Comparison of ENCODE assay signal across 8 mouse cellular contexts in the genomic region with DNA sequence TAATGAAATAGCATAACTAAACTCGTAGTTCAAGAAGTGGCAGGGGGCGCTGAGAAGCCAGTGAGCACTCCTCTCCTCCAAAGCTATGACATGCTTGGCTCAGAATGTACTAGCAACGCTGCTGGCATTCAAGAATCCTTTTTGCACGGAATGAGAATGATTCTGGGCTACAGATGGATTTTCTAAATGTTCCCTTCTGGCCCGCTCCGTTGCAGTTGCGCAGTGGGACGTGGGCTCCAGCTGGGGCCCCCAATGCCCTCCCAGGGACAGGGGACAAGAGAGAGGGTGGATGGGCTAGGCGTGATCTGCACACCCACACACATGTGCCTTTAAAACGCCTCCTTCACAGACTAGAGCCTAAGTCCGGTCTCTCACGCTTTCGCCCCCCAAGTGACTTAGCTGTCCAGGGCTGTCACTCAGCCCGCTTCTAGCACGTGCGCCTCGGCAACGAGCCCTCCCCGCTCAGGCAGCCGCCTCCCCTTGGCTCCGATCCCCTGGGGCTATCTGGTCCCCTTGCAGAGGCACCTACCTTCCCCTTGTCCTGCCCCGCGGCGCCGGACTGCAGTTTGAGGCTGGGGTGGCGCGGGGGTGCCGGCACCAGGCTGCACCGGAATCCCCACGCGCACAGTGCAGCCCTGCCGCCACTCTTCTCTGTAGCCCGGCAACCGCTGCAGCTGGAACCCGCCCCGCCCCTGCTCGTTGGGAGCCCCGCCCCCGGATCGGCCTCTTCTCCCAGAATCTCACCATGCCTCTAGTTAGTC. TPM values are rescaled to one million over a fixed set of nuclear protein-coding genes. Genes with fewer than 3 reads are reported as not detected.
DNase-seq lines count a peak whose midpoint lies in the region; ATAC-seq and TF ChIP-seq lines count a peak whose summit lies in the region.

No protein-coding gene starts in this region.

- peak overlapping the region; percentile 66 for H3K9ac ChIP-seq in forebrain, embryonic 15.5 days (replicated peaks)
- peak overlapping the region; percentile 58 for H3K9ac ChIP-seq in lung, embryonic 14.5 days

- H3K4me3 ChIP-seq in spleen, adult 2 months (ENCODE audit: extremely low read depth, insufficient read depth, insufficient read length), result peak overlapping the region; percentile 55; the same call in 1 of the 2 replicates
- peak overlapping the region; percentile 78 for H3K4me3 ChIP-seq in forebrain, embryonic 15.5 days
- peak overlapping the region; percentile 59 for H3K4me3 ChIP-seq in lung, embryonic 14.5 days (ENCODE audit: low read depth, low read length)

- H3K4me1 ChIP-seq in spleen, adult 2 months (ENCODE audit: control insufficient read depth, insufficient read depth, insufficient read length), result 0 out of 2 replicates have a peak, but pooled peaks cover 3% of the 10 kb centered on the region
- H3K4me1 ChIP-seq in forebrain, embryonic 15.5 days, result peaks cover 39% of the 10 kb centered on the region
- H3K4me1 ChIP-seq in lung, embryonic 14.5 days (ENCODE audit: insufficient read depth), result peaks cover 26% of the 10 kb centered on the region

- peaks cover 2% of the 10 kb centered on the region; the same call in 1 of the 2 replicates for H3K27me3 ChIP-seq in spleen, adult 2 months (ENCODE audit: control insufficient read depth, insufficient read depth, low read length)
- H3K27me3 ChIP-seq in forebrain, embryonic 15.5 days, result no peaks in the 10 kb centered on the region
- no peaks in the 10 kb centered on the region for H3K27me3 ChIP-seq in lung, embryonic 14.5 days (ENCODE audit: insufficient read depth, low read length)

- 2% methylated on average over 40 of the region's 40 CpGs for WGBS in spleen, adult 2 months
- under 1% methylated on average over 40 of the region's 40 CpGs for WGBS in forebrain, embryonic 15.5 days
- under 1% methylated on average over 39 of the region's 40 CpGs for WGBS in lung, embryonic 14.5 days

- TF ChIP-seq CTCF in spleen, adult 2 months (IDR thresholded peaks at IDR 0.05; ENCODE audit: extremely low read depth, insufficient read depth, insufficient read length, insufficient replicate concordance), result no peak
- peak; percentile 37; the same call in 1 of the 2 replicates for TF ChIP-seq CTCF in lung, embryonic 14.5 days (IDR thresholded peaks at IDR 0.05; ENCODE audit: low read depth)

- TF ChIP-seq POLR2A in spleen, adult 2 months (IDR thresholded peaks at IDR 0.05; ENCODE audit: low read depth, low read length), result no peak

- no peaks in the 10 kb centered on the region for H3K36me3 ChIP-seq in spleen, adult 2 months (ENCODE audit: control insufficient read depth, insufficient read depth, low read length)
- H3K36me3 ChIP-seq in forebrain, embryonic 15.5 days, result no peaks in the 10 kb centered on the region
- no peaks in the 10 kb centered on the region for H3K36me3 ChIP-seq in lung, embryonic 14.5 days (ENCODE audit: insufficient read depth)

- no peak overlapping the region for H3K27ac ChIP-seq in spleen, adult 2 months (ENCODE audit: insufficient read depth, low read length)
- H3K27ac ChIP-seq in forebrain, embryonic 15.5 days (replicated peaks), result peak overlapping the region; percentile 70
- peak overlapping the region; percentile 37; the same call in 1 of the 2 replicates for H3K27ac ChIP-seq in lung, embryonic 14.5 days (ENCODE audit: low read depth)

- ATAC-seq in forebrain, embryonic 15.5 days (replicated peaks), result peak; percentile 95
- peak; percentile 94 for ATAC-seq in lung, embryonic 14.5 days (ENCODE audit: insufficient read depth)

- no peaks in the 10 kb centered on the region for H3K9me3 ChIP-seq in forebrain, embryonic 15.5 days
- H3K9me3 ChIP-seq in lung, embryonic 14.5 days (ENCODE audit: low read depth, low read length), result no peaks in the 10 kb centered on the region

- H3K4me2 ChIP-seq in forebrain, embryonic 15.5 days (replicated peaks), result peak overlapping the region; percentile 99
- H3K4me2 ChIP-seq in lung, embryonic 14.5 days, result peak overlapping the region; percentile 94

- intact Hi-C loops in heart, postnatal 14 days (cut with DNase I), result no loop called here

- DNase-seq in spleen, adult 2 months (ENCODE audit: low read depth in 1 of 2, low spot score in 2 of 2), result peak in 1 of 2 experiments; percentile 24
- no peak for DNase-seq in spleen, adult 12 weeks (ENCODE audit: low spot score)
- DNase-seq in heart, postnatal 14 days, result peak; percentile 64 to 68
- peak; percentile 65 for DNase-seq in layer of hippocampus, adult 9-11 months
- peak; percentile 86 for DNase-seq in lung, embryonic 14.5 days
- DNase-seq in ovary, postnatal 36 days (ENCODE audit: low spot score), result peak; percentile 66
- DNase-seq in urinary bladder, postnatal 10 days (ENCODE audit: low spot score), result peak; percentile 20

RNA-seq across cellular contexts. Expression of a gene that starts 8.8 kb away (rescaled TPM):
- polyA plus RNA-seq in spleen, adult 2 months (2012; rRNA removed), result 1.2 and 1.9 TPM in 2 replicates
- polyA plus RNA-seq in forebrain, embryonic 15.5 days (2015; fragmentation: Nextera tagmentation; extraction: Ambion mirVana), result 45.1 and 50.0 TPM in 2 replicates
- 1 to 10 TPM; 2.2 to 3.2 TPM for total RNA-seq in heart, postnatal 14 days (2021)
- 148 and 159 TPM in 2 replicates for polyA plus RNA-seq in lung, embryonic 14.5 days (2014; fragmentation: Nextera tagmentation; extraction: Ambion mirVana)

Comparison
In these comparisons a context has a peak if more than half of its experiments do, and no peak if none do; other contexts are left out.
1. RNA of a gene that starts 8.8 kb away (polyA plus RNA-seq): 148 to 159 TPM in lung, embryonic 14.5 days and 45.1 to 50.0 TPM in forebrain, embryonic 15.5 days; 1.2 to 1.9 TPM in spleen, adult 2 months; every median in the first group is over 10 times any median in the second.
2. Peak in every context shown above with its lines, with median percentiles within 50 percentile points of each other: H3K4me3 ChIP-seq.